Mouse (Mus musculus) forebrain, embryonic 10.5 days (tissue): ENCODE data around the gene Tubb4b. TPM values are rescaled to one million over a fixed set of nuclear protein-coding genes. Genes with fewer than 3 reads are reported as not detected.

Experiments
- DNase-seq: peaks from one replicate; pipeline ENCODE4 v3.0.0-alpha.2; 2017; ENCODE audit warnings: low spot score; ENCODE audit errors: extremely low spot score
- H3K27ac ChIP-seq: fragments of 300-500 bp; sonication (generic); 2 replicates; pipeline ENCODE4 v1.5.1; 2016; ENCODE audit warnings: mild to moderate bottlenecking
- H3K27me3 ChIP-seq: fragments of 300-500 bp; sonication (generic); 2 replicates; pipeline ENCODE4 v1.6.1; 2016; ENCODE audit warnings: mild to moderate bottlenecking; ENCODE audit not compliant: poor library complexity, severe bottlenecking
- H3K36me3 ChIP-seq: fragments of 300-500 bp; sonication (generic); replicated peaks from 2 replicates; pipeline ENCODE4 v1.6.1; 2016; ENCODE audit warnings: mild to moderate bottlenecking, moderate library complexity
- H3K4me1 ChIP-seq: fragments of 300-500 bp; sonication (generic); 2 replicates; pipeline ENCODE4 v1.6.1; 2016
- H3K4me3 ChIP-seq: fragments of 300-500 bp; sonication (generic); 2 replicates; pipeline ENCODE4 v1.5.1; 2016; ENCODE audit warnings: mild to moderate bottlenecking, moderate library complexity
- H3K9me3 ChIP-seq: fragments of 300-500 bp; sonication (generic); 2 replicates; pipeline ENCODE4 v1.6.1; 2016; ENCODE audit warnings: mild to moderate bottlenecking, moderate library complexity
- WGBS: fragments of 180-500 bp; shearing (Covaris S2); methylation state at CpG from one replicate; pipeline ENCODE4 v1.1.7; 2016; 5-methylcytosine and 5-hydroxymethylcytosine counted together
- polyA plus RNA-seq: library from polyadenylated mRNA; unstranded; fragments of >200 nt; fragmentation: Nextera tagmentation; extraction: Ambion mirVana; gene quantifications from 2 replicates; pipeline ENCODE4 v1.2.1, GENCODE M21; 2016

Gene Tubb4b
- polyA plus RNA-seq, 1 experiment from 2014 or later: 780 TPM

GRCm38 (mm10) chr2:25193330-25193770 lies 31.2 kb downstream of the Tubb4b start:
- 5% methylated on average over 6 of the region's 6 CpGs for WGBS
- H3K27ac ChIP-seq: no peak overlapping the region
- no peak overlapping the region for H3K4me3 ChIP-seq
- peaks cover 45% of the 10 kb centered on the region for H3K27me3 ChIP-seq
- peaks cover 6% of the 10 kb centered on the region for H3K36me3 ChIP-seq
- H3K9me3 ChIP-seq: no peaks in the 10 kb centered on the region
- peak; percentile 84 for DNase-seq
- H3K4me1 ChIP-seq: peaks cover 45% of the 10 kb centered on the region

GRCm38 (mm10) chr2:25187841-25188240 lies 36.7 kb downstream of the Tubb4b start:
- Histone ChIP-seq H3K4me3 (no peak overlapping the region), H3K9me3 (no peaks in the 10 kb centered on the region), H3K4me1 (peaks cover 42% of the 10 kb centered on the region), H3K36me3 (peaks cover 19% of the 10 kb centered on the region), H3K27ac (no peak overlapping the region), H3K27me3 (peaks cover 30% of the 10 kb centered on the region)
- WGBS: 88% methylated on average over 6 of the region's 6 CpGs
- no peak for DNase-seq

GRCm38 (mm10) chr2:25186575-25186930 lies 37.9 kb downstream of the Tubb4b start:
- Histone ChIP-seq H3K27me3 (peaks cover 35% of the 10 kb centered on the region), H3K36me3 (peaks cover 19% of the 10 kb centered on the region), H3K4me1 (peaks cover 53% of the 10 kb centered on the region), H3K27ac (peak overlapping the region; percentile 96), H3K9me3 (no peaks in the 10 kb centered on the region), H3K4me3 (peak overlapping the region; percentile 84)
- 33% methylated on average over 5 of the region's 5 CpGs for WGBS
- DNase-seq: no peak

GRCm38 (mm10) chr2:25185625-25186574 lies 38.6 kb downstream of the Tubb4b start:
- Histone ChIP-seq H3K4me1 (peaks cover 59% of the 10 kb centered on the region), H3K36me3 (peaks cover 19% of the 10 kb centered on the region), H3K27me3 (peaks cover 42% of the 10 kb centered on the region), H3K4me3 (peak overlapping the region; percentile 84), H3K9me3 (no peaks in the 10 kb centered on the region), H3K27ac (peak overlapping the region; percentile 96)
- peak; percentile 93 for DNase-seq
- WGBS: under 1% methylated on average over 64 of the region's 64 CpGs

GRCm38 (mm10) chr2:25184496-25184895 lies 40.0 kb downstream of the Tubb4b start:
- no peaks in the 10 kb centered on the region for H3K9me3 ChIP-seq
- H3K27me3 ChIP-seq: peaks cover 55% of the 10 kb centered on the region
- no peak for DNase-seq
- WGBS: 96% methylated on average over 7 of the region's 7 CpGs
- H3K4me1 ChIP-seq: peaks cover 73% of the 10 kb centered on the region
- peak overlapping the region; percentile 96 for H3K27ac ChIP-seq
- peaks cover 19% of the 10 kb centered on the region for H3K36me3 ChIP-seq
- H3K4me3 ChIP-seq: peak overlapping the region; percentile 84

GRCm38 (mm10) chr2:25183336-25183735 lies 41.2 kb downstream of the Tubb4b start:
- peak overlapping the region; percentile 96; the same call in 1 of the 2 replicates for H3K27ac ChIP-seq
- 85% methylated on average over 2 of the region's 2 CpGs for WGBS
- peaks cover 19% of the 10 kb centered on the region for H3K36me3 ChIP-seq

GRCm38 (mm10) chr2:25182664-25183063 lies 41.8 kb downstream of the Tubb4b start:
- Histone ChIP-seq H3K27ac (peak overlapping the region; percentile 94), H3K36me3 (peaks cover 19% of the 10 kb centered on the region), H3K4me3 (peak overlapping the region; percentile 84), H3K9me3 (no peaks in the 10 kb centered on the region), H3K27me3 (peaks cover 73% of the 10 kb centered on the region), H3K4me1 (peaks cover 91% of the 10 kb centered on the region)
- DNase-seq: peak; percentile 39
- 7% methylated on average over 6 of the region's 6 CpGs for WGBS

More at GRCm38 (mm10) chr2:25183336-25183735, 41.2 kb downstream of the Tubb4b start:
- peaks cover 67% of the 10 kb centered on the region for H3K27me3 ChIP-seq
- peak overlapping the region; percentile 84 for H3K4me3 ChIP-seq
- no peaks in the 10 kb centered on the region for H3K9me3 ChIP-seq
- no peak for DNase-seq
- H3K4me1 ChIP-seq: peaks cover 85% of the 10 kb centered on the region

GRCm38 (mm10) chr2:25181891-25182397 lies 42.6 kb downstream of the Tubb4b start:
- DNase-seq: peak; percentile 39
- peaks cover 19% of the 10 kb centered on the region for H3K36me3 ChIP-seq
- H3K27ac ChIP-seq: peak overlapping the region; percentile 94
- H3K27me3 ChIP-seq: peaks cover 76% of the 10 kb centered on the region
- H3K9me3 ChIP-seq: no peaks in the 10 kb centered on the region
- WGBS: under 1% methylated on average over 17 of the region's 17 CpGs
- H3K4me3 ChIP-seq: peak overlapping the region; percentile 84
- peaks cover 98% of the 10 kb centered on the region for H3K4me1 ChIP-seq

- under 1% methylated on average over 98 of the region's 100 CpGs for WGBS
- H3K36me3 ChIP-seq: peaks cover 19% of the 10 kb centered on the region
- peaks cover 81% of the 10 kb centered on the region for H3K27me3 ChIP-seq
- H3K27ac ChIP-seq: peak overlapping the region; percentile 94
- peak overlapping the region; percentile 84 for H3K4me3 ChIP-seq
- no peaks in the 10 kb centered on the region for H3K9me3 ChIP-seq
- peaks cover 98% of the 10 kb centered on the region for H3K4me1 ChIP-seq
- DNase-seq: peak; percentile 75
Observed at GRCm38 (mm10) chr2:25180973-25181890, 43.3 kb downstream of the Tubb4b start.

- Histone ChIP-seq H3K9me3 (no peaks in the 10 kb centered on the region), H3K36me3 (peaks cover 19% of the 10 kb centered on the region), H3K4me1 (peaks cover 98% of the 10 kb centered on the region), H3K27ac (peak within 1 kb of the TSS; percentile 94), H3K27me3 (peaks cover 86% of the 10 kb centered on the region), H3K4me3 (peak within 1 kb of the TSS; percentile 84)
- under 1% methylated on average over 35 of the region's 35 CpGs for WGBS
- peak; percentile 98 for DNase-seq
Observed at GRCm38 (mm10) chr2:25180478-25180903, 44.0 kb downstream of the Tubb4b start, which contains the start of gene Nrarp. Nrarp (plus strand) TSS chr2:25180758.

GRCm38 (mm10) chr2:25179566-25180217 lies 44.8 kb downstream of the Tubb4b start:
- Histone ChIP-seq H3K36me3 (peaks cover 15% of the 10 kb centered on the region), H3K4me1 (peaks cover 98% of the 10 kb centered on the region), H3K27ac (peak overlapping the region; percentile 94), H3K9me3 (no peaks in the 10 kb centered on the region), H3K27me3 (peaks cover 80% of the 10 kb centered on the region), H3K4me3 (peak overlapping the region; percentile 84)
- WGBS: 48% methylated on average over 15 of the region's 15 CpGs
- no peak for DNase-seq
